Mouse (Mus musculus): ENCODE measurements around the gene Olah.

- TF ChIP-seq TAL1 (IDR thresholded peaks at IDR 0.05; ENCODE audit: low read length): no peak
- TF ChIP-seq GATA1 (IDR thresholded peaks at IDR 0.05; ENCODE audit: low read depth, low read length): 0 out of 2 replicates have a peak, but pooled peaks have one; percentile 17
- peak in 1 of 2 experiments; percentile 19; a peak in 1 of 4 replicates for TF ChIP-seq EP300 (IDR thresholded peaks at IDR 0.05; ENCODE audit: low read depth in 1 of 2, low read length in 2 of 2)
- TF ChIP-seq USF1 (IDR thresholded peaks at IDR 0.05; ENCODE audit: low read depth, low read length): no peak
- TF ChIP-seq ELF1 (IDR thresholded peaks at IDR 0.05; ENCODE audit: low read depth, low read length): no peak
- TF ChIP-seq E2F4 (IDR thresholded peaks at IDR 0.05; ENCODE audit: borderline replicate concordance, low read depth, low read length): no peak
Observed at GRCm38 (mm10) chr2:3305426-3306025, 91.5 kb downstream of the Olah start.
